Mouse (Mus musculus): ENCODE data around the gene Cited4. TPM values are rescaled to one million over a fixed set of nuclear protein-coding genes. Genes with fewer than 3 reads are reported as not detected.

Gene Cited4
- polyA plus RNA-seq (2017; shearing (Covaris generic)), result not detected

GRCm38 (mm10) chr4:120666358-120667024, at the start of gene Cited4:
Cited4 (plus strand) TSS chr4:120666572.

Other genes with a start within 250 kb of the Cited4 start
- gene Slfnl1, start 134.3 kb upstream of the Cited4 start, polyA plus RNA-seq (2017; shearing (Covaris generic)), result not detected
- 25.8 TPM for gene Ctps, start 96.3 kb upstream of the Cited4 start, polyA plus RNA-seq (2017; shearing (Covaris generic))
- not detected for gene Gm8439, start 77.8 kb upstream of the Cited4 start, polyA plus RNA-seq (2017; shearing (Covaris generic))
- 0.17 TPM for gene Kcnq4, start 82.0 kb downstream of the Cited4 start, polyA plus RNA-seq (2017; shearing (Covaris generic))
- gene Nfyc, start 165.0 kb downstream of the Cited4 start, polyA plus RNA-seq (2017; shearing (Covaris generic)), result 80.4 TPM
- gene Rims3, start 188.2 kb downstream of the Cited4 start, polyA plus RNA-seq (2017; shearing (Covaris generic)), result 1.6 TPM

All from inflammation-experienced regulatory T-cells, adult 16 weeks (primary cell).